Mouse (Mus musculus) left cerebral cortex, adult 2 months (tissue): ENCODE measurements at regions not wholly inside any gene's neighbourhood (a gene's known extent, or its start where the extent isn't known, plus 50 kb on each side); places are given as distances from the start of the nearest gene placed in this dataset.
A peak's percentile ranks its signal among the peaks of the same experiment; 100 is the strongest.

Experiments used
- DNase-seq, 2 experiments: peaks; one replicate each; pipeline ENCODE4 v3.0.0; 2021 to 2022; ENCODE audit warnings: low spot score in 2 of 2, mixed read lengths in 1 of 2; ENCODE audit errors: extremely low spot score in 1 of 2
- H3K27ac ChIP-seq: fragments of 200-600 bp; 2 replicates; pipeline ENCODE4 v1.8.1; 2022
- H3K4me3 ChIP-seq: fragments of 200-600 bp; 2 replicates; pipeline ENCODE4 v1.8.1; 2022
- CTCF ChIP-seq: fragments of 200-600 bp; IDR thresholded peaks from 2 replicates; pipeline ENCODE4 v1.8.1; 2022; ENCODE audit warnings: antibody characterized with exemption, mild to moderate bottlenecking, moderate library complexity
- intact Hi-C: fragments of 180-260 bp; cut with DNase I; formaldehyde crosslinking; loops from one replicate; pipeline ENCODE4 v1.15.1; 2025

- Histone ChIP-seq H3K27ac (no peak overlapping the region), H3K4me3 (no peak overlapping the region)
- DNase-seq: no peak
- TF ChIP-seq CTCF: no peak
- intact Hi-C loops: no loop called here
Observed at GRCm38 (mm10) chr6:81668944-81669343, 254.5 kb upstream of the Gcfc2 start.

GRCm38 (mm10) chr6:81673316-81673715 lies 250.2 kb upstream of the Gcfc2 start:
- H3K27ac ChIP-seq: peak overlapping the region; percentile 40; the same call in 1 of the 2 replicates
- no peak for TF ChIP-seq CTCF

GRCm38 (mm10) chr6:81697284-81697683 lies 226.2 kb upstream of the Gcfc2 start:
- intact Hi-C loops: no loop called here
- Histone ChIP-seq H3K4me3 (no peak overlapping the region), H3K27ac (0 out of 2 replicates have a peak overlapping the region, but pooled peaks have one; percentile 8)
- DNase-seq: no peak
- TF ChIP-seq CTCF: no peak

More at GRCm38 (mm10) chr6:81673316-81673715, 250.2 kb upstream of the Gcfc2 start:
- H3K4me3 ChIP-seq: no peak overlapping the region
- intact Hi-C loops: no loop called here
- DNase-seq: no peak

- H3K27ac ChIP-seq: no peak overlapping the region; the same call in 1 of the 2 replicates
- no peak for DNase-seq
- no peak for TF ChIP-seq CTCF
- H3K4me3 ChIP-seq: no peak overlapping the region
- intact Hi-C loops: no loop called here
Observed at GRCm38 (mm10) chr6:81698173-81698572, 225.3 kb upstream of the Gcfc2 start.

- DNase-seq: no peak
- intact Hi-C loops: no loop called here
- Histone ChIP-seq H3K27ac (no peak overlapping the region), H3K4me3 (no peak overlapping the region)
- no peak for TF ChIP-seq CTCF
Observed at GRCm38 (mm10) chr6:81714867-81715266, 208.6 kb upstream of the Gcfc2 start.

- no peak overlapping the region for H3K27ac ChIP-seq
- no peak for DNase-seq
- intact Hi-C loops: no loop called here
- H3K4me3 ChIP-seq: no peak overlapping the region
- no peak for TF ChIP-seq CTCF
Observed at GRCm38 (mm10) chr6:81716371-81716770, 207.1 kb upstream of the Gcfc2 start.

GRCm38 (mm10) chr6:81724601-81725545 lies 198.6 kb upstream of the Gcfc2 start:
- no peak for TF ChIP-seq CTCF
- H3K27ac ChIP-seq: no peak overlapping the region
- intact Hi-C loops: no loop called here
- no peak overlapping the region for H3K4me3 ChIP-seq
- DNase-seq: no peak

- DNase-seq: no peak
- Histone ChIP-seq H3K27ac (no peak overlapping the region), H3K4me3 (no peak overlapping the region)
- intact Hi-C loops: no loop called here
- no peak for TF ChIP-seq CTCF
Observed at GRCm38 (mm10) chr6:81731631-81732030, 191.8 kb upstream of the Gcfc2 start.

GRCm38 (mm10) chr6:81733527-81733926 lies 189.9 kb upstream of the Gcfc2 start:
- TF ChIP-seq CTCF: no peak
- no peak overlapping the region for H3K4me3 ChIP-seq
- intact Hi-C loops: no loop called here
- DNase-seq: no peak
- no peak overlapping the region for H3K27ac ChIP-seq

- DNase-seq: peak in 1 of 2 experiments; percentile 21
- intact Hi-C loops: no loop called here
- no peak for TF ChIP-seq CTCF
- no peak overlapping the region for H3K4me3 ChIP-seq
- H3K27ac ChIP-seq: no peak overlapping the region
Observed at GRCm38 (mm10) chr6:81738466-81738865, 185.0 kb upstream of the Gcfc2 start.

- intact Hi-C loops: no loop called here
- no peak for DNase-seq
- Histone ChIP-seq H3K4me3 (no peak overlapping the region), H3K27ac (no peak overlapping the region)
- TF ChIP-seq CTCF: no peak
Observed at GRCm38 (mm10) chr6:81749681-81750080, 173.8 kb upstream of the Gcfc2 start.

GRCm38 (mm10) chr6:81751631-81752030 lies 171.8 kb upstream of the Gcfc2 start:
- intact Hi-C loops: no loop called here
- Histone ChIP-seq H3K27ac (no peak overlapping the region), H3K4me3 (no peak overlapping the region)
- no peak for TF ChIP-seq CTCF
- no peak for DNase-seq

GRCm38 (mm10) chr6:81756242-81756641 lies 167.2 kb upstream of the Gcfc2 start:
- Histone ChIP-seq H3K4me3 (no peak overlapping the region), H3K27ac (no peak overlapping the region)
- intact Hi-C loops: no loop called here
- no peak for DNase-seq
- no peak for TF ChIP-seq CTCF
